Mouse (Mus musculus): ENCODE data around the gene Prr14l.
"Not testable (repeated sequence)": the region's sequence is repeated elsewhere in the genome, so short reads cannot be mapped to it uniquely, and the experiment has no call there.

Prr14l gene

GRCm38 (mm10) chr5:32853731-32854507, at the start of gene Prr14l:
Prr14l (minus strand) TSS chr5:32854256.
- DNase-seq: peak; percentile 98

GRCm38 (mm10) chr5:32886739-32887138, 32.7 kb upstream of the Prr14l start:
- no peak for DNase-seq

GRCm38 (mm10) chr5:32872346-32872745, 18.3 kb upstream of the Prr14l start:
- no peak for DNase-seq

GRCm38 (mm10) chr5:32869389-32870024, 15.5 kb upstream of the Prr14l start:
- no peak for DNase-seq

- DNase-seq: peak; percentile 99
These were observed 9.5 kb upstream of the Prr14l start, which contains the start of gene Depdc5 for GRCm38 (mm10) chr5:32863253-32864228. Depdc5 (plus strand) TSS chr5:32863701.

GRCm38 (mm10) chr5:32862469-32863132, 8.5 kb upstream of the Prr14l start:
- no peak for DNase-seq

- DNase-seq: no peak
These were observed 7.0 kb upstream of the Prr14l start for GRCm38 (mm10) chr5:32861082-32861481.

- DNase-seq: peak; percentile 53
These were observed 3.7 kb upstream of the Prr14l start for GRCm38 (mm10) chr5:32857781-32858220.

- DNase-seq: not testable (repeated sequence)
These were observed 1.2 kb upstream of the Prr14l start for GRCm38 (mm10) chr5:32855274-32855673.

GRCm38 (mm10) chr5:32854818-32855217, 762 bp upstream of the Prr14l start:
- DNase-seq: no peak

GRCm38 (mm10) chr5:32852026-32852425, 2.0 kb downstream of the Prr14l start:
- DNase-seq: no peak

GRCm38 (mm10) chr5:32849580-32849979, 4.5 kb downstream of the Prr14l start:
- DNase-seq: not testable (repeated sequence)

- peak; percentile 16 for DNase-seq
These were observed 4.9 kb downstream of the Prr14l start for GRCm38 (mm10) chr5:32849178-32849577.

GRCm38 (mm10) chr5:32840029-32840428, 14.0 kb downstream of the Prr14l start:
- no peak for DNase-seq

GRCm38 (mm10) chr5:32836976-32837375, 17.1 kb downstream of the Prr14l start:
- no peak for DNase-seq

GRCm38 (mm10) chr5:32834497-32834896, 19.6 kb downstream of the Prr14l start:
- no peak for DNase-seq

- no peak for DNase-seq
These were observed 24.0 kb downstream of the Prr14l start for GRCm38 (mm10) chr5:32830054-32830453.

- not testable (repeated sequence) for DNase-seq
These were observed 25.3 kb downstream of the Prr14l start for GRCm38 (mm10) chr5:32828766-32829165.

GRCm38 (mm10) chr5:32827009-32827408, 27.0 kb downstream of the Prr14l start, which contains the start of gene Gm20671:
Gm20671 (minus strand) TSS chr5:32827109.
- DNase-seq: no peak

- no peak for DNase-seq
These were observed 33.6 kb downstream of the Prr14l start for GRCm38 (mm10) chr5:32820471-32820870.

- no peak for DNase-seq
These were observed 38.7 kb downstream of the Prr14l start for GRCm38 (mm10) chr5:32815396-32815795.

GRCm38 (mm10) chr5:32786454-32786853, 67.6 kb downstream of the Prr14l start:
- not testable (repeated sequence) for DNase-seq
